Mouse (Mus musculus) MEL (cell line): ENCODE results near the gene Slc12a4.

Source experiments
- CTCF ChIP-seq, 3 experiments: IDR thresholded peaks in 2 of 3; conservative IDR thresholded peaks in 1 of 3; 2 replicates each; pipeline ENCODE4 v1.5.1; 2011 to 2012; ENCODE audit warnings: low read length in 3 of 3, low read depth in 2 of 3, mild to moderate bottlenecking in 2 of 3, improper control_type of control experiment in 1 of 3, inconsistent platforms in 1 of 3, mixed read lengths in 1 of 3, moderate library complexity in 1 of 3; ENCODE audit not compliant: control insufficient read depth in 1 of 3, insufficient read depth in 1 of 3, poor library complexity in 1 of 3, severe bottlenecking in 1 of 3
- E2F4 ChIP-seq: IDR thresholded peaks from 2 replicates; pipeline ENCODE4 v1.6.1; 2011; ENCODE audit warnings: low read depth, low read length, improper control_type of control experiment, borderline replicate concordance
- EP300 ChIP-seq, 2 experiments: IDR thresholded peaks; 2 replicates each; pipeline ENCODE4 v1.6.1; 2011; ENCODE audit warnings: improper control_type of control experiment in 2 of 2, low read length in 2 of 2, low read depth in 1 of 2, mild to moderate bottlenecking in 1 of 2
- GABPA ChIP-seq: IDR thresholded peaks from 2 replicates; pipeline ENCODE4 v1.6.1; 2012; ENCODE audit warnings: low read depth, mild to moderate bottlenecking, inconsistent platforms, low read length, improper control_type of control experiment, moderate library complexity
- HCFC1 ChIP-seq: IDR thresholded peaks from 2 replicates; pipeline ENCODE4 v1.6.1; 2012; ENCODE audit warnings: low read depth, mild to moderate bottlenecking, inconsistent platforms, low read length, improper control_type of control experiment, moderate library complexity
- MAFK ChIP-seq: IDR thresholded peaks from 2 replicates; pipeline ENCODE4 v1.6.1; 2011; ENCODE audit warnings: low read depth, mild to moderate bottlenecking, low read length, improper control_type of control experiment, borderline replicate concordance
- MYC ChIP-seq: IDR thresholded peaks from 2 replicates; pipeline ENCODE4 v1.6.1; 2011; ENCODE audit warnings: low read depth, mild to moderate bottlenecking, low read length, improper control_type of control experiment, moderate library complexity
- NELFE ChIP-seq: IDR thresholded peaks from 2 replicates; pipeline ENCODE4 v1.6.1; 2011; ENCODE audit warnings: low read depth, low read length, improper control_type of control experiment
- POLR2A ChIP-seq, 2 experiments: IDR thresholded peaks; 2 replicates each; pipeline ENCODE4 v1.6.1; 2011 to 2012; ENCODE audit warnings: low read length in 2 of 2, mild to moderate bottlenecking in 2 of 2, control low read depth in 1 of 2, improper control_type of control experiment in 1 of 2, low read depth in 1 of 2, moderate library complexity in 1 of 2; ENCODE audit not compliant: control insufficient read depth in 1 of 2, insufficient read depth in 1 of 2, poor library complexity in 1 of 2
- SMC3 ChIP-seq: IDR thresholded peaks from 2 replicates; pipeline ENCODE4 v1.6.1; 2011; ENCODE audit warnings: low read depth, low read length, improper control_type of control experiment
- TBP ChIP-seq: IDR thresholded peaks from 2 replicates; pipeline ENCODE4 v1.8.0; 2011; ENCODE audit warnings: low read depth, low read length, improper control_type of control experiment
- TCF12 ChIP-seq: IDR thresholded peaks from 2 replicates; pipeline ENCODE4 v1.6.1; 2014; ENCODE audit warnings: low read depth, mild to moderate bottlenecking, inconsistent platforms, low read length, improper control_type of control experiment, moderate library complexity
- ZC3H11A ChIP-seq: IDR thresholded peaks from 2 replicates; pipeline ENCODE4 v1.6.1; 2012; ENCODE audit warnings: low read depth, mild to moderate bottlenecking, inconsistent platforms, low read length, improper control_type of control experiment

- TF ChIP-seq E2F4: no peak
- no peak for TF ChIP-seq POLR2A (IDR thresholded peaks at IDR 0.05; ENCODE audit: control insufficient read depth in 1 of 2, insufficient read depth in 1 of 2, low read depth in 1 of 2, low read length in 2 of 2, poor library complexity in 1 of 2)
- TF ChIP-seq EP300 (IDR thresholded peaks at IDR 0.05; ENCODE audit: low read depth in 1 of 2, low read length in 2 of 2): no peak
- no peak for TF ChIP-seq MYC
- no peak for TF ChIP-seq GABPA
- no peak for TF ChIP-seq ZC3H11A
- no peak for TF ChIP-seq NELFE
- no peak for TF ChIP-seq TBP
- no peak for TF ChIP-seq CTCF (IDR thresholded peaks at IDR 0.05 in 2 of 3, conservative IDR thresholded peaks at IDR 0.05 in 1 of 3; ENCODE audit: control insufficient read depth in 1 of 3, insufficient read depth in 1 of 3, low read depth in 2 of 3, low read length in 3 of 3, poor library complexity in 1 of 3, severe bottlenecking in 1 of 3)
- TF ChIP-seq TCF12: no peak
- no peak for TF ChIP-seq HCFC1
- TF ChIP-seq MAFK: no peak
- TF ChIP-seq SMC3: no peak
These were observed 23.9 kb downstream of the Slc12a4 start for GRCm38 (mm10) chr8:105942026-105942425.
